Mouse (Mus musculus): Measurements from ENCODE around the gene Hsdl2. TPM values are rescaled to one million over a fixed set of nuclear protein-coding genes. Genes with fewer than 3 reads are reported as not detected.

The Hsdl2 gene
- polyA plus RNA-seq, 1 experiment from 2014 or later, result 28.0 TPM

GRCm38 (mm10) chr4:59630122-59630521 is 48.8 kb downstream of the Hsdl2 start:
- Histone ChIP-seq H3K36me3 (no peaks in the 10 kb centered on the region), H3K4me2 (replicated peaks) (no peak overlapping the region), H3K4me3 (no peak overlapping the region), H3K9me3 (no peaks in the 10 kb centered on the region), H3K4me1 (peaks cover 14% of the 10 kb centered on the region), H3K27me3 (no peaks in the 10 kb centered on the region), H3K27ac (no peak overlapping the region), H3K9ac (no peak overlapping the region)
- ATAC-seq (ENCODE audit: insufficient number of reproducible peaks, insufficient read depth, low FRiP score, low TSS enrichment), result no peak
- 69% methylated on average over 9 of the region's 9 CpGs for WGBS

GRCm38 (mm10) chr4:59634532-59634931 is 53.2 kb downstream of the Hsdl2 start:
- H3K27ac ChIP-seq, result no peak overlapping the region
- ATAC-seq (ENCODE audit: insufficient number of reproducible peaks, insufficient read depth, low FRiP score, low TSS enrichment), result no peak
- H3K4me3 ChIP-seq, result no peak overlapping the region
- no peaks in the 10 kb centered on the region for H3K36me3 ChIP-seq
- no peak overlapping the region for H3K4me2 ChIP-seq (replicated peaks)
- WGBS, result 82% methylated on average over 1 of the region's 1 CpGs
- H3K27me3 ChIP-seq, result no peaks in the 10 kb centered on the region
- H3K9me3 ChIP-seq, result no peaks in the 10 kb centered on the region
- peaks cover 2% of the 10 kb centered on the region; the same call in 1 of the 2 replicates for H3K4me1 ChIP-seq
- no peak overlapping the region for H3K9ac ChIP-seq

GRCm38 (mm10) chr4:59639163-59639562 is 57.8 kb downstream of the Hsdl2 start:
- Histone ChIP-seq H3K36me3 (no peaks in the 10 kb centered on the region), H3K4me3 (no peak overlapping the region), H3K4me2 (replicated peaks) (no peak overlapping the region), H3K27me3 (no peaks in the 10 kb centered on the region), H3K9me3 (no peaks in the 10 kb centered on the region), H3K4me1 (no peaks in the 10 kb centered on the region), H3K27ac (no peak overlapping the region), H3K9ac (no peak overlapping the region)
- ATAC-seq (ENCODE audit: insufficient number of reproducible peaks, insufficient read depth, low FRiP score, low TSS enrichment), result no peak

GRCm38 (mm10) chr4:59640720-59641119 is 59.4 kb downstream of the Hsdl2 start:
- no peak overlapping the region for H3K4me3 ChIP-seq
- H3K4me2 ChIP-seq (replicated peaks), result no peak overlapping the region
- H3K36me3 ChIP-seq, result no peaks in the 10 kb centered on the region
- H3K9me3 ChIP-seq, result no peaks in the 10 kb centered on the region
- H3K4me1 ChIP-seq, result no peaks in the 10 kb centered on the region
- ATAC-seq (ENCODE audit: insufficient number of reproducible peaks, insufficient read depth, low FRiP score, low TSS enrichment), result no peak
- H3K9ac ChIP-seq, result no peak overlapping the region
- 97% methylated on average over 2 of the region's 2 CpGs for WGBS
- no peak overlapping the region for H3K27ac ChIP-seq
- H3K27me3 ChIP-seq, result no peaks in the 10 kb centered on the region

- WGBS, result 91% methylated on average over 3 of the region's 3 CpGs
- Histone ChIP-seq H3K4me3 (no peak overlapping the region), H3K27me3 (no peaks in the 10 kb centered on the region), H3K4me1 (no peaks in the 10 kb centered on the region), H3K36me3 (no peaks in the 10 kb centered on the region), H3K4me2 (replicated peaks) (no peak overlapping the region), H3K27ac (no peak overlapping the region), H3K9me3 (no peaks in the 10 kb centered on the region), H3K9ac (no peak overlapping the region)
- ATAC-seq (ENCODE audit: insufficient number of reproducible peaks, insufficient read depth, low FRiP score, low TSS enrichment), result no peak
Measured at GRCm38 (mm10) chr4:59642039-59642438, 60.7 kb downstream of the Hsdl2 start.

GRCm38 (mm10) chr4:59642657-59643056 is 61.3 kb downstream of the Hsdl2 start:
- Histone ChIP-seq H3K9ac (no peak overlapping the region), H3K4me3 (no peak overlapping the region), H3K4me2 (replicated peaks) (no peak overlapping the region), H3K36me3 (no peaks in the 10 kb centered on the region), H3K27ac (no peak overlapping the region), H3K27me3 (no peaks in the 10 kb centered on the region), H3K9me3 (no peaks in the 10 kb centered on the region), H3K4me1 (no peaks in the 10 kb centered on the region)
- 93% methylated on average over 2 of the region's 2 CpGs for WGBS
- no peak for ATAC-seq (ENCODE audit: insufficient number of reproducible peaks, insufficient read depth, low FRiP score, low TSS enrichment)

- H3K4me2 ChIP-seq (replicated peaks), result no peak overlapping the region
- no peaks in the 10 kb centered on the region for H3K4me1 ChIP-seq
- no peaks in the 10 kb centered on the region for H3K9me3 ChIP-seq
- H3K4me3 ChIP-seq, result no peak overlapping the region
- H3K27me3 ChIP-seq, result no peaks in the 10 kb centered on the region
- H3K9ac ChIP-seq, result no peak overlapping the region
- ATAC-seq (ENCODE audit: insufficient number of reproducible peaks, insufficient read depth, low FRiP score, low TSS enrichment), result no peak
- no peak overlapping the region for H3K27ac ChIP-seq
- WGBS, result 87% methylated on average over 3 of the region's 3 CpGs
- H3K36me3 ChIP-seq, result no peaks in the 10 kb centered on the region
Measured at GRCm38 (mm10) chr4:59644431-59644830, 63.1 kb downstream of the Hsdl2 start.

- no peak for ATAC-seq (ENCODE audit: insufficient number of reproducible peaks, insufficient read depth, low FRiP score, low TSS enrichment)
- WGBS, result 87% methylated on average over 4 of the region's 4 CpGs
- Histone ChIP-seq H3K9ac (no peak overlapping the region), H3K4me2 (replicated peaks) (no peak overlapping the region), H3K27ac (no peak overlapping the region), H3K4me1 (no peaks in the 10 kb centered on the region), H3K4me3 (no peak overlapping the region), H3K27me3 (no peaks in the 10 kb centered on the region), H3K36me3 (no peaks in the 10 kb centered on the region), H3K9me3 (no peaks in the 10 kb centered on the region)
Measured at GRCm38 (mm10) chr4:59644992-59645391, 63.6 kb downstream of the Hsdl2 start.

- no peak for ATAC-seq (ENCODE audit: insufficient number of reproducible peaks, insufficient read depth, low FRiP score, low TSS enrichment)
Measured at GRCm38 (mm10) chr4:59645610-59646009, 64.2 kb downstream of the Hsdl2 start.

GRCm38 (mm10) chr4:59646020-59646696 is 64.8 kb downstream of the Hsdl2 start:
- Histone ChIP-seq H3K4me1 (no peaks in the 10 kb centered on the region), H3K4me2 (replicated peaks) (no peak overlapping the region), H3K9me3 (no peaks in the 10 kb centered on the region), H3K9ac (no peak overlapping the region), H3K27ac (no peak overlapping the region), H3K4me3 (no peak overlapping the region), H3K36me3 (no peaks in the 10 kb centered on the region), H3K27me3 (no peaks in the 10 kb centered on the region)
- 96% methylated on average over 10 of the region's 10 CpGs for WGBS
- no peak for ATAC-seq (ENCODE audit: insufficient number of reproducible peaks, insufficient read depth, low FRiP score, low TSS enrichment)

More at GRCm38 (mm10) chr4:59645610-59646009, 64.2 kb downstream of the Hsdl2 start:
- Histone ChIP-seq H3K27ac (no peak overlapping the region), H3K4me1 (no peaks in the 10 kb centered on the region), H3K27me3 (no peaks in the 10 kb centered on the region), H3K9ac (no peak overlapping the region), H3K36me3 (no peaks in the 10 kb centered on the region), H3K4me2 (replicated peaks) (no peak overlapping the region), H3K4me3 (no peak overlapping the region), H3K9me3 (no peaks in the 10 kb centered on the region)
- 91% methylated on average over 2 of the region's 2 CpGs for WGBS

- Histone ChIP-seq H3K27ac (no peak overlapping the region), H3K36me3 (no peaks in the 10 kb centered on the region), H3K27me3 (no peaks in the 10 kb centered on the region), H3K4me2 (replicated peaks) (no peak overlapping the region), H3K9ac (no peak overlapping the region), H3K4me1 (no peaks in the 10 kb centered on the region), H3K9me3 (no peaks in the 10 kb centered on the region), H3K4me3 (no peak overlapping the region)
- no peak for ATAC-seq (ENCODE audit: insufficient number of reproducible peaks, insufficient read depth, low FRiP score, low TSS enrichment)
- WGBS, result 90% methylated on average over 5 of the region's 5 CpGs
Measured at GRCm38 (mm10) chr4:59649119-59649518, 67.8 kb downstream of the Hsdl2 start.

- no peak overlapping the region for H3K4me2 ChIP-seq (replicated peaks)
- no peaks in the 10 kb centered on the region for H3K27me3 ChIP-seq
- no peak overlapping the region for H3K27ac ChIP-seq
- peaks cover 4% of the 10 kb centered on the region; the same call in 1 of the 2 replicates for H3K4me1 ChIP-seq
- no peak overlapping the region for H3K9ac ChIP-seq
- 90% methylated on average over 1 of the region's 1 CpGs for WGBS
- no peaks in the 10 kb centered on the region for H3K9me3 ChIP-seq
- ATAC-seq (ENCODE audit: insufficient number of reproducible peaks, insufficient read depth, low FRiP score, low TSS enrichment), result no peak
- no peak overlapping the region for H3K4me3 ChIP-seq
- no peaks in the 10 kb centered on the region for H3K36me3 ChIP-seq
Measured at GRCm38 (mm10) chr4:59652166-59652681, 70.9 kb downstream of the Hsdl2 start.

All from embryonic facial prominence, embryonic 12.5 days (tissue).